Mouse (Mus musculus) gastrocnemius, postnatal 36 days (tissue): ENCODE results near the gene Itga6. TPM values are rescaled to one million over a fixed set of nuclear protein-coding genes. Genes with fewer than 3 reads are reported as not detected.

Source experiments
- DNase-seq, 2 experiments: peaks; one replicate each; pipeline ENCODE4 v3.0.0; 2022
- intact Hi-C: fragments of 180-260 bp; cut with DNase I; formaldehyde crosslinking; loops from one replicate; pipeline ENCODE4 v1.15.1; 2025
- total RNA-seq, 2 experiments: library from RNA; stranded (reverse); gene quantifications; 2 replicates each; pipeline ENCODE4 v1.2.3; 2021

The Itga6 gene
- total RNA-seq, 2 experiments from 2014 or later: 14.6 to 17.8 TPM

DNA sequence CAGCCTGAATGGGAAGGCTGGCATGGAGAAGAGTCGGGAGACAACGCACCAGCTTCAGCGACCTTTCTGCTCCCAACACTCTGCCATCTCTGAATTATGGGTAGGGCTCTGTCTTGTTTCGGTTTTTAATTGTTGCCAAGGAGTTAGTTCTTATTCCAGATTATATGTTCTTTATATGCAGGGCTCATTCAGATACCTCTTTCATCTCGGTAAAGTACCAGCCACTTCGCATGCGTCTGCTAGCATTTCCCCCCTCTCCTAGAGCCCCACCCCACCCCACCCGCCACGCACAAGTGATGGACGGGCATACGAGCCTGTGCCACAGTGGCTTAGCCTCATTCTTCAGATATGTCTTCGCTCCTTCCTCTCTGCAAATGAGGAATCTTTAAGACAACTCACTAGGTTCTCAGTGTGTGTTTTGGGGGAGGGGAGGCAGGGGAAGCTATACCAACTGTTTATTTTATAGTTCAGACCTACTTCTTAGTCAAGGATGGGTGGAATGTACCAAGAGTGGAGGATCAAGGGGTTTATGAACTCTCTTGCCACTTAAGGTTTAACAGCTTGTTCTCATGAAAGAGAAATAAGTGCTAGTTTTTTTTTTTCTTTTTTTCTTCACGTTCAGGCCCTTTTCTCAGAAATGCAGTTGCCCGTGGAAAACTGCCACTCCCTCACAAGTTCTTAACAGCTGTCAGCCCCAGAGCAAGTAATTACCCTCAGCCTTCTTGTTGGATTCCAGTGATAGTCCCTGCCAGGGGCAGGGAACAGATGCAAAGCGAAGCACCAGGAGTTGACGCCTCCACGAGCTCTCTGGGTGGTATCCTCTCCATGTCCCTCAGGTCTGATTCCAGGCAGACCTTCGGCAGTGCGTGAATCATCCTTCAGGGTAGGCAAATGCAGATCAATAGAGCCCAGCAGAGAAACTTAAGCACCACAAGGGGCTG, 13.4 kb downstream of the Itga6 start:
- intact Hi-C loops: no loop called here
- no peak for DNase-seq

DNA sequence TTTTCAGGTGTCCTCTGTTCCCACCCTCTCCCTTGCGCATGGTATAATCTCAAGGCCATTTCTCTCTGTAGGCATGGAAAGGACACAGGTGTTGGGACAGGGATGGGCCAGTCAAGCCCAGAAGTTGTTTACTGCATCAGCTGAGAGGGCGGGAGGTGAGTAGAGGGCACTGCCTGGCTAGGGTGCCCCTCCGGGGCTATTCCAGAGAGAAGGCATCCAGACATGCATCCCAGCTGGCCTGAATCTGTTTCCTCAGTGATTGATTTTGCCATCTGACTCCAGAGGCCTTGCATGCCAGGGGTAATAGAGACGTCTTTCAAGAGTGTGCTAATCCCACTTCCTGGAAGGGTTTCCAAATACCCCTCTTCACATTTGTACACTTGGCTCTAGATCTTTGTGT, 14.7 kb downstream of the Itga6 start:
- intact Hi-C loops: no loop called here
- no peak for DNase-seq

DNA sequence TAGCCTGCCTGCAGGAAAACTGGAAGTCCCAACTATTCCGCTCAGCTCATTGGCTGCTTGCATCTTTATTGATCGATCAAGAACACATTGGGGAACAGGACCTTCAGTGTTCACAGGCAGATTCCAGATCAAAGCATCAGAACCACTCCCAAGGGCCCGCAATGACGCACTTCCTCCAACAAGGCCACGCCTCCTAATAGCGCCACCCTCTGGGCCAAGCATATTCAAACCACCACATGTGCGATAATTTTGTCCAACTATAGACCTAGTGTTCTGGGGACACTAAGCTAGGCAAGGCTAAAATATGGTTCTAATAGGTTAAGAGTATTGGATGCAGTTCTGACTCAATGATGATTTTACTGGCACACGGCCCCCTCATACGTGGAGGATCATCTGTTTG, 15.7 kb downstream of the Itga6 start:
- DNase-seq: no peak
- intact Hi-C loops: no loop called here

DNA sequence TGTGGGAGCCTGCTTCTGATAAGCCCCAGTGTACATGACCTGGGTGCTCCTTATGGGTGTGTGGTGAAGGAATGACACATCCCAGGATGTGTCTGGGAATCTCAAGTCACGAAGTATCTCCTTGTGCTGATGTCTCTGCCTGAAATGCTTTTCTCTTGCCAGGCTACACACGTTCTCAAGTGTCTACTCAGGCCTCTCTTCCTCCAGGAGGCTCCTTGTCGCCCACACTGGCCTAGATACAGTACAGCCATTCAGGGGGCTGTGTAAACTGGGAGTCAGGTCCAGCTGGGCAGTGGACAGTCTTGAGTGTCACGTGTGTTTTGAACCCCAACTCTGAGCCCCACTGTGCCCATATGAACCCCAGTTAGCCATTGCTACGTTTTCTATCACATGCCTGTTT, 19.1 kb downstream of the Itga6 start:
- intact Hi-C loops: no loop called here
- DNase-seq: no peak

DNA sequence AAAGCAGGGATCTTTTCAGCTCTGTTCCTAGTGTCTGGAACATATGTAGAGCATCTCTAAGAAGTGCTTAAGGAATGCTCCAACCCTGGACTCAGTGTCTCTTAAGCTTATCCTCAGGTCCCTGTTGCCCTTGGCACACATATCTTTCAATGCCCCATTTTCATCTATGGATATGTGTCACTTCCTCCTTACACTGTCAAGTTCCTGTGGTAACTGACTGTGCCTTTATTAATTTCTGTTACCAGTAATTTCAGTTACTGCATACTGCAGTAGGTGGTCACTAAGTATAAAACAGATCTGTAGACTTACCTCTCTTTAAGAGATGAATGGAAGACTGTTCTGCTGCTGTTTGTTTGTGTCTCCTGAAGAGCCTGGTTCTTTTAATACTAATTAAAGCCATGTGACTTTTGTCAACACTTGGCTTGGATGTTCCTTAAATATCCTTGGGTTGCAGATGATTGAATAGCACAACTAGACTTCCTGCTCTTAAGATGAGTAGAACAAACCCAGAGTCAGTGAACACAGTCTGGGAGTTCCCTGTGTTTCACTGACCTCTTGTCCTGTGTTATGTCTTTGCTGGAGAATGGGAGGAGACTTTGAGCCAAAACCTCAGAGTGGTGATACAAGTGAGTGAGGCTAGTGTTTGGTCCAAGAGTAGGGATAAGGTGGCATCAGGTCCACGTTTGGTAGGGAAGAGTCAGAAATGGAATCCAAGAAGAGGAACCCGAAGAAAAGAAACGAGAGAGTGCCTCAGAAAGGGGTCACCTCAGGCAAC, 19.7 kb downstream of the Itga6 start:
- DNase-seq: no peak
- intact Hi-C loops: no loop called here

DNA sequence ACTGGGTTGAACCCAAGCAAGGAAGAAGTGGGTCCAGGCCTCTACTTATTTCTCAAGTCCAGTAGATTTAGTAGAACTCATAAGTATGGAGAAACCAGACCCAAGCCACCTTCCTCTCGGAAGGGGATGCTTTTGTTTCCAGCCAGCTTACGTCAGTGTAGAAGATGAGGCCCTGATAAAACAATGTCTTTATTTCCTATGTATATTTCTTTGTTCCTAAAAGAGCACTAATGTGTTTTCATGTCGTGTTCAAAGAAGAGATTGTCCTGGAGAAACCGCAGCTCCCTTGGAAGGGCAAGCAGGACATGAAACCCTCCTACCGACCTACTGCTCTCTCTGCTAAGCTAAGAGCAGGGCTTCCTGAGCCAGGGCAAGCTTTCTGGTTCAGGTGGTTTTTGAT, 20.6 kb downstream of the Itga6 start:
- no peak for DNase-seq
- intact Hi-C loops: no loop called here

DNA sequence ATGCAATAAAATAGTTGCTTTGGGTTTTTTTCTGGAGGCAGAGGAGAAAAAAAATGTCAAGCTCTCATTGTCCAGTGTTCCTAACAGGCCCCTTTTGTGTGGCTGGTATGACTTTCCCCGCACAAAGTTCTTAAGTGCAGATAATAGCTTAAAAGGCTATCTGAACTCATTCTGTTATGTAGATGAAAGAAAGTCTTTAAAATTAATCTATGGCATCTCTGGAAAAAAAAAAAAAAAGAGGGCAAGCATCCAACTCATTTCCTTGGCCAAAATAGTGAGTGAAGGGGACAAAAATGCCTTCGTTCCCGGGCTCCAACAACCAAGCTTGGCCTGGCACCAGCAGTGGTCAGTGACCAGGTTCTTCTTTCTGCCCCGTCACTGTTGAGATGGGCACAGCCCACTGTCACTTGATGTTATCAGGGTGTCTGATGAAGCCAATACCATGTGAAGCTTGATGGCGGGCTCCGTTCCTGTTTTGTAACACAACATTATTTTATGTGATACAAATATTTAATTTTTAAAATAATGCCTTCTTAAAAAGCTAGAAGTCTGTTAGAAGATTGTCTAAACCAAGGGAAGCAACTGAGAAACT, 21.7 kb downstream of the Itga6 start:
- intact Hi-C loops: no loop called here
- no peak for DNase-seq

DNA sequence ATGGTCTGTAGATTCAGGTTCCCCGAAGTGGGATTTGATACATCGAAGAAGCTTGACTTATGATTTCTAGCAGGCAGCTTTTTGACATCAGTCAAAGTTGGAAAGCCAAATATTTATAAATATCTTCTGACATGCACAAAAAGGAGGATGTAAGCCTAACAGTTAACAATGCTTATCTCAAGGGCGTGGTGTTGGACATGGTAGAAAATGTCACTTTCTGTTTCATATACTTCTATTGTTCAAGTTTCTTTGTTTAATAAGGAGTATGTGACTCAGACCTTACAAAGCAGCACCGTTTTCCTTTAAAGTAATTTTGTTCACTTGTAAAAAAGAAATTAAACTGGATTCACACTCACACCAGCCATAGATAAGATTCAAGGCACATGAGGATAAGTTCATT, 26.3 kb downstream of the Itga6 start:
- no peak for DNase-seq
- intact Hi-C loops: no loop called here

DNA sequence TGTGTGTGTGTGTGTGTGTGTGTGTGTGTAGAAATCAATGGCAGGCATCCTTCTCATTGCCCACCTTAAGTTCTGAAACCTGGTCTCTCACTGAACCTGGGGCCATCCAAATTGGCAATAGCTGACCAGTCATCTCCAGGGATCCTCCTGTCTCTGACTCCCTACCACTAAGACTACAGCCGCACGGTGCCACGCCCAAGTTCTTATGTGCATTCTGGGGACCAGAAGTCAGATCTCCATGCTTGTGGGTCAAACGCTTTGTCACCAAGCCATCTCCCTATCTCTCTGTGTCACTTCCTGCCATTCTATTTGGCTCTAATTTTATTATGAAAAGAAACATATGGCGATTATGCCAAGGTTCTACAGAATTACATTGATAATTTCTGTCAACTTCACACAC, 28.3 kb downstream of the Itga6 start:
- no peak for DNase-seq
- intact Hi-C loops: no loop called here

DNA sequence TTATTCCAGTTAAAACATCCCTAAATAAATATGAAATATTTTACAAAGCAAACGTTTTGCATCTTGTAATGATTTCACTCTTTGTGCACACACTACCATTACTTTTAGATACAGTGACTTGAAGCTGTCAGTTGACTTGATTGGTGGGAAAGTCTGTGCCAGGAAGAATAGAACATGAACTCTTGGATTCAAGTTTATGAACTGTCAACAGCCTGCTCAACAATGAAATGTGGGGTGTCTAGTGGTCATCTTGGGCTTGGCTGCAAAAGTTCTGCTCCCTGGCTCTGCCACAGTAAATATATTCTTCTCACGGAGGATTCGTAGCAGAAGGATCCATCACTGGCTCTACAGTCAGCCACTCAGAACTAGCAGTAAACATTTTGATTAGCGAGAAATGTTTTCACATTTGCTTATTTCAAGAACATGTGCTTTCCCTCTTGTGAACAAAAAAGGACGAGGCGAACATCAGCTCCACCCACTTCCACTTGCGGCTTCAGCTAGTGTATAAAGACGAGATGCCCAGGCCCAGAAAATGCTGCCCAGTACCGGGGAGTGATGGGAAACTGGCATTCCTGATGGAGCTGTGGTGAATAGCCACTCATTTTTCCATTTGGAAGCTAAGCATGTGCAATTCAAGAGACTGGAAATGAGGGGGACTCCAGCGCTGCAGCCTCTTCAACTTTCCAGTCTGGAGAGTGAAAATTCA, 29.0 kb downstream of the Itga6 start:
- intact Hi-C loops: no loop called here
- DNase-seq: no peak

DNA sequence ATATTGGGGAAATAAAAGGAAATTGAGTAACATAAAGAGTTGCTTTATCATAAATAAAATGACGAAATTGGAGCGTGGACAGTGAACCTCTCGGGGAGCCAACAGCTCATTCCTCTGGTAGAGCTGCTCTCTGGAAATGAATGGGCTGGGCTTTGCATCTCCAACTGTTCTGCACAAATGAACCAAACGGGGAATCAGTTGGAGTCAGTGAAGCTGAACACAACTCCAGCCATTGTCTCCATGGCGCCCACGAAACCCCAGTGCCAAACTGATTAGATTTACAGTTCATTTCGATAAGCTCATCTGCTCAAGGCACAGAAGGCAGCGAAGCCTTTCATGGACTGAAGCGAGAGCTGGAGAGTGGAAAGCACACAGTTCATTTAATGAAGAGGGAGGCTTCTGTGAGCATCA, 29.8 kb downstream of the Itga6 start:
- no peak for DNase-seq
- intact Hi-C loops: no loop called here

DNA sequence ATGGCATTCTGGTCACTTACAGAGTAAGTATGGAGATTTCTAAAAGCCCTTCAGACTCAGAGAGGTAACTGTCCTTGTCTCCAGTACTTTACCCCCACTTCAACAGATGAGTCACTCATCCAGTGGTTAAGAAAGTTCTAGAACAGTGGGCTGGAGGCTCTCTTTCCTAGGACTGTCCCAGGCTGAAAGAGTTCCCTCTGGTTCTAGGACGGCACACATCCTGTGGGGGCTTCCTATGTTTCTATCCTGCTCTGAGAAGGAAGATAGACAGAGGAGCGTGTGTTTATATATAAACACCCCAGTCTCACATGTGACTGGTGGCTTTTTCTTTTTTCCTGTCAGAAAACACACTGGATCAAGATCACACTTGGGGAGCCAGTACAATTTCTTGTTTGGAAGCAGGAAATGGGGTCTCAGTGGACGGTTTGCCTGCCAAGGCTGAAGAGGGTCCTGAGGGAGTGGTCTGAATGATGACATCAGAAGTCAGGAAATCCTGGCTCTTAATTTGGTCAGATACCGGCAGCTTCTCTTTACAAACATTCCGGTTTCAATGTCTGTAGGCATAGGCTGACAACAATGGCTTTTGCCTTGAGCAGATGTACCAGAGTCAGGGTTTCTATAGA, 34.0 kb downstream of the Itga6 start:
- intact Hi-C loops: no loop called here
- DNase-seq: no peak

DNA sequence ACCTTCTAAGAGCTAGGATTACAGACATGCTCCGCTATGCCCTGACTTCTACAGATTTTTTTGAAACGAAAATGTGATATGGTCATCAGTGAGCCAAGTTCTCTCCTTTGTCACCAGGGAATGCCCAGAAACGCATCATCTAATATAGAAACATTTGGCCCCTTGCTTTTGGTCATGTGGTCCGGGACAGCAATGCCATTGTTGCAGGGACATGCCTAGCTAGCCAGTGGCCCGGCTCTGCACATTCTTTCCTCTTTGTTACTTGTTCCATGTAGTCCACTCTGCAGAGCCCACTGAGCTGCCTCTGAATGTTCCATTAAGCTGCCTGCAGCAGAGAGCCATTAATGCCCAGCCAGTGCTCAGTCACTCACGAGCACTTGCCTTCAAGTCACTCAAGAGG, 34.6 kb downstream of the Itga6 start:
- intact Hi-C loops: no loop called here
- no peak for DNase-seq

DNA sequence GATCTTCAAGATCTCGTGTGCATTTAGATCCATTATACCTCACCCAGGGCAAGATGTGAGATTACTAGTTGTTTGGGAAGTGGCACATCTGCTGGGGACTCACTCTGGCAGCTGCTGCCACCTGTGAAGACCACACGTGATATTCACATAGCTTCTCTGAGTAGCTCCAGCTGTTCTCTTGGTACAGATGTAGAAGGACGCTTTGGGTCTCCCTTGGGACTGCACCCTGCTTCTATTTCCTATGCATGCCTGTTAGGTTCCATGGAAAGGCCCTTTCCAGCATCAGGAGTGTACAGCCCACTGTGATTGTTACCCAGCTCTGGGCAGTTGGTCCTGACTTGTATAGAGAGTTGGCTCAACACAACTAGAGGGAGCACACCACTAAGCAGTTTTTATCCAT, 39.8 kb downstream of the Itga6 start:
- no peak for DNase-seq
- intact Hi-C loops: no loop called here

DNA sequence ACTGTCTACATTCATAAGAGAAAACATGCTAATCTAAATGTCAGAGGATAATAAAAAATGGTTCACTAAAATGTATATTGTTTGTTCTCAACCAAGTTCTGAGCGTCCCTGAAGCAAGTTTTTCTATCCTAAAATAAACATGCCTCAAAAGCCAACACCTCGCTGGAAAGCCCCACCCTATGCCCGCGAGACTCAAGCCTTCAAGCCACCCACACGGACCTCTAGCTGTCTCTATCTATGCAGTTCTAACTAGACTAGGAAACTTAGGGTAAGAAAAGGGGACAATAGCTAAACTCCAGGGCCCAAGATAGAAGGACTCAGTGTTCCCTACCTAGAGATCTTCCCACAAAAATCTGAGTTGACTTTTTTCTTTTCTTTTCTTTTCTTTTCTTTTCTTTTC, 40.6 kb downstream of the Itga6 start:
- intact Hi-C loops: no loop called here

DNA sequence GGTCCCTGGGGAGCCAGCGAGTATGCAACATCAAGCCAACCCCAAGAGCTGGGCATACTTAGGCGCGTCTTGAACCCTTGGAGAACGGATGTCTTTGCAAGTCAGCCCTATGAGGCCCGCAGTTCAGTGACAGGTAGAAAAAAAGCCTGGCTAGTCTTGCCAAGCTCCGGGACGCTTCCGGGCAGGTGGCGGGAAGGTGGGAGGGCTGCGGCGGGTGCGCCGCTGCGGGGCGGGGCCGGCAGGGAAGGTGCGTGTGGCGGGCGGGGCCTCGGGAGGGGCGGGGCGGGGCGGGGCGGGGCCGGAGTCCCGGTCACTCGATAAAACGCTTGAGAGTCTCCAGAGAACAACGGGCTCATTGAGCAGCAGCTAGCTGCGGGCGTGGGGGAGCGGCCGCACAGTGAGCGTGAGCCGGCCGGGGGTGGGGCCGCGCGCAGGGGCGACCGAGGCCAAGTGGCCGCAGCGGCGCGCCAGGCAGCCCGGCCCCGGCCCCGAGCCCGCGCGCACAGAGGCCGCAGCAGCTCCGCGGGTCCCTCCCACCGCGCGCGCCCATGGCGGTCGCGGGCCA, 41.3 kb downstream of the Itga6 start:
- DNase-seq: peak in 1 of 2 experiments; percentile 12
- intact Hi-C loops: no loop called here

More for the DNA sequence above, 40.6 kb downstream of the Itga6 start:
- no peak for DNase-seq

DNA sequence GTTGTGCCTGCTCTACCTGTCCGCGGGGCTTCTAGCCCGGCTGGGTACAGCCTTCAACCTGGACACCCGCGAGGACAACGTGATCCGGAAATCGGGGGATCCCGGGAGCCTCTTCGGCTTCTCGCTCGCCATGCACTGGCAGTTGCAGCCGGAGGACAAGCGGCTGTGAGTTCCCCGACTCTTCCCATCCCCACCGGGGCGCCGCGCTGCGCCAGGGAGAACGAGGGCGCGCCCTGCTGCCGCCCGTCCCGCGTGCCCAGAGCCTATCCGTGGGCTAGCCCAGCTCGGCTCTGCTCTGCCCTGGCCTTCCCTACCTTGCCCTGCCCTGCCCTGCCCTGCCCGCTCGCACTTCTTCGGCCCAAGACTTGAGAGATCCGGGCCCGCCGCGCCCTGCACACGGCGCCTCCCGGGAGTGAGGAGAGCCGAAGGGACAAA, 41.8 kb downstream of the Itga6 start:
- DNase-seq: peak in 1 of 2 experiments; percentile 52
- intact Hi-C loops: no loop called here

DNA sequence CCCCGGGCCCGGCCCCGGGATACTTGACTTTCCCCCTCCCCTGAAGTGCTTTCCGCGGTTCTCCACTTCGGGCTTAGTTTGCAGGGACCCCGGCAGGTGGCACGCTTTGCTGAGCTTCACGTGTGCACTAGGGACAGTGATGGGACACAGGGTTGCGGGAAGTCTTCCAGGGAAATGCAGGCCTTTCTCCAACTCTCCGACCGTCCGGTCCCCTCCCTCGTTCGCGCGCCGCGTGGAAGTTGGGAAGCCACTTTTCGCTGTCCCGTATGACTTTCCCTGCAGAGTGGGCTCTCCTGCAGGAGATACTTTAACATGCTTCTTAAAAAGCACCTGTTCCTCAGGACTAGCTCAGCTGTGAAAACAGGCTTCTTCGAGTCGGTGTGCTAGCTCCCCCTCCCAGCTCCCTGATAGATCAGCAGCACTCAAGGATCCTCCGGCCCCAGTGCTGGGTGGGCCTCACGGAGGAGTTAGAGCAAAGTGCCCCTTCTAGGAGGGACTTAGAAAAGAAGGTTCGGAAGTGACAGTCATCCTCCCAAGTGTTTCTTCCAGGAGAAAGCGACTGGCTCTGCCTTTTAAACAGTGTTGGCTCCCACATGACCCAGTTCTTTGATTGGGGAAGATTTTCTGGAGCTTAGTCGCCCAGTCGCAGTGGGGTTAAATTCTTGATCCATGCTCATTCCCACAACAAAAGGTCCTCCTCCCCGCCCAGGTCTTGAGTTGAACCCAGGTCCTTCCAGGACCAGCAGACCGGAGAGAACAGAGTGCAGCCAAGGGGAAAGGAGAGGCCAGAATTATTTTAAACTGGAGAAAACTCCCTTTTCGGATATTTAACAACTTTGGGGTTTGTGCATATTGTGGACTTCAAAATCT, 42.4 kb downstream of the Itga6 start:
- peak in 1 of 2 experiments; percentile 18 for DNase-seq
- intact Hi-C loops: no loop called here

DNA sequence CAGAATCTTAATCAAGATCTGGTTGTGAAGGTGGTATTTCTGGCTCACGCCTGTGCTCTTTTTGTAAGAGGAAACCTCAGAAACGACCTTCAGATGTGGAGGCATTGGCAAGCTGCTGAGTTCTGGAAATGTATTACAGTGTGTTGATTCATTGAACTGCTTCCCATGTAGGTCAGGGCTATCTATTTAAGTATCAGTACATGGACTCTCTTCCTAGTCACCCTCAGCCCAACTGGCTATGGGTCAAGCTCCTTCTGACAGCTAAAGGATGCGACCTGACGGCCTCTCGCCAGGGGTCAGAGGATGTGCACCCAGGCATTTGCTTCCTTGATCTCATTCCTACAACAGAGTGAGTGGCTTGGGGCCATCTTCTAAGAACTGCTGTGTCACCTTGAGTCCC, 45.3 kb downstream of the Itga6 start:
- intact Hi-C loops: no loop called here
- no peak for DNase-seq
